Mouse (Mus musculus) hindbrain, embryonic 13.5 days (tissue): Measurements from ENCODE around the gene Snrk. TPM values are rescaled to one million over a fixed set of nuclear protein-coding genes. Genes with fewer than 3 reads are reported as not detected.

Experiments used
- ATAC-seq: fragments of 200-750 bp; cut with Nextera tagmentation; 2 replicates; pipeline ENCODE4 v1.8.0; 2017; ENCODE audit warnings: moderate TSS enrichment; ENCODE audit not compliant: low FRiP score
- H3K27ac ChIP-seq: fragments of 300-500 bp; sonication (generic); 2 replicates; pipeline ENCODE4 v1.5.1; 2015; ENCODE audit warnings: inconsistent platforms, mild to moderate bottlenecking, moderate library complexity
- H3K27me3 ChIP-seq: fragments of 300-500 bp; sonication (generic); 2 replicates; pipeline ENCODE4 v1.6.1; 2015; ENCODE audit warnings: mild to moderate bottlenecking, inconsistent platforms
- H3K36me3 ChIP-seq: fragments of 300-500 bp; sonication (generic); 2 replicates; pipeline ENCODE4 v1.6.1; 2015; ENCODE audit warnings: mild to moderate bottlenecking, inconsistent platforms
- H3K4me1 ChIP-seq: fragments of 300-500 bp; sonication (generic); replicated peaks from 2 replicates; pipeline ENCODE4 v1.6.1; 2015; ENCODE audit warnings: inconsistent platforms
- H3K4me2 ChIP-seq: fragments of 300-500 bp; sonication (generic); 2 replicates; pipeline ENCODE4 v1.6.1; 2015; ENCODE audit warnings: inconsistent platforms, mild to moderate bottlenecking, moderate library complexity
- H3K4me3 ChIP-seq: fragments of 300-500 bp; sonication (generic); 2 replicates; pipeline ENCODE4 v1.5.1; 2015; ENCODE audit warnings: mild to moderate bottlenecking, inconsistent platforms
- H3K9ac ChIP-seq: fragments of 300-500 bp; sonication (generic); 2 replicates; pipeline ENCODE4 v1.6.1; 2015; ENCODE audit warnings: mild to moderate bottlenecking, inconsistent platforms
- H3K9me3 ChIP-seq: fragments of 300-500 bp; sonication (generic); 2 replicates; pipeline ENCODE4 v1.6.1; 2016; ENCODE audit warnings: inconsistent platforms
- WGBS: fragments of 180-500 bp; shearing (Covaris S2); methylation state at CpG from one replicate; pipeline ENCODE4 v1.1.7; 2015; 5-methylcytosine and 5-hydroxymethylcytosine counted together
- polyA plus RNA-seq: library from polyadenylated mRNA; unstranded; fragments of >200 nt; fragmentation: Nextera tagmentation; extraction: Ambion mirVana; gene quantifications from 2 replicates; pipeline ENCODE4 v1.2.1, GENCODE M21; 2015

The Snrk gene
- 56.2 and 61.3 TPM in 2 replicates for polyA plus RNA-seq

DNA sequence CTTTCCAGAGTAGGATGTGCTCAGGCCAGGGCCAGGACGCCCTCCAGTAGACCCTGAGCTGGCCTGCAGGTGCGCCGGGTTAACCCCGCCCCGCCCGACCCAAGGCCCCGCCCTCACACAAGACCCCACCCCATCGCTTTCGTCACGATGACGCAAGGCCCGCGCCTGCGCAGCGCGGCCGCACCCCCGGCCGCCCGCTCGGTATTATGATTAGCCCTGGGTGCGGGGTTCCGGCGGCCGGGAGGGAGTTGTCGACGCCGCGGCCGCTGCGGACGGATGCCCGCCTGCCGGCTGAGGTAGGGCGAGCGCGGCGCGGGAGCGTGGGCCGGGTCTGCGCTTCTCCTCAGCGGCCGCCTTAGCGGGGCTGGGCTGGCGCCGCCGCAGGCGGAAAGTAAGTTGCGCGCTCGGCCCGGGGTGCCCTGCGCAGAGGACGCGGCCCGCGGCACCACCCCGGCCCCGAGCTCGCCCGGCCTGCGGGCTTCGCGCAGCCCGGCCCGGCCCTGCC is at the start of gene Snrk:
Snrk (plus strand) TSS at position 155 of the 505 bp plus-strand sequence.
- Histone ChIP-seq H3K36me3 (no peaks in the 10 kb centered on the region), H3K9me3 (no peaks in the 10 kb centered on the region), H3K4me2 (peak within 1 kb of the TSS; percentile 91), H3K4me3 (peak within 1 kb of the TSS; percentile 89), H3K4me1 (peaks cover 22% of the 10 kb centered on the region), H3K9ac (peak within 1 kb of the TSS; percentile 94), H3K27ac (peak within 1 kb of the TSS; percentile 95), H3K27me3 (no peaks in the 10 kb centered on the region)
- WGBS: 1% methylated on average over 48 of the region's 67 CpGs
- ATAC-seq: peak; percentile 96

DNA sequence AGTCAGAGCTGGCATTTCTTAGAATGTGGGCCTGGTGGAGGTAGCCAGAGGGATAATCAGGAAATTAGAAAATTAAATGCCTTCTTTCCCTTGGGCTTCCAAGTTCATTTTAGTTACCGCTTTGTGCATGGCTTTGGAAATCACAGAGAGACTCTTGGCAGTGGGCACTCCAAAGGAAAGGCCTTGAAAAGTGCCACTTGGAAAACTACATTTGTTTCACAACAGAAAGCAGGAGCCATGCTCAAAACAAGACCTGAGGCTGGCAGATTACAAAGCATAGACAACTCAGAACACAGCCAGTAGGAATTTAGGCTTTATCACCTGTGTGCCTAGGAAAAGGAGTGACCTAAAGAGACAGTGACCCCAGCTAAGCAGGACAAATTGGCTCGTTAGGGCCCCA is 49.4 kb upstream of the Snrk start:
- no peak for ATAC-seq
- Histone ChIP-seq H3K9ac (no peak overlapping the region), H3K27ac (no peak overlapping the region), H3K27me3 (no peaks in the 10 kb centered on the region), H3K4me1 (no peaks in the 10 kb centered on the region), H3K4me2 (no peak overlapping the region), H3K36me3 (no peaks in the 10 kb centered on the region), H3K4me3 (no peak overlapping the region), H3K9me3 (no peaks in the 10 kb centered on the region)
- WGBS: 76% methylated on average over 2 of the region's 2 CpGs

DNA sequence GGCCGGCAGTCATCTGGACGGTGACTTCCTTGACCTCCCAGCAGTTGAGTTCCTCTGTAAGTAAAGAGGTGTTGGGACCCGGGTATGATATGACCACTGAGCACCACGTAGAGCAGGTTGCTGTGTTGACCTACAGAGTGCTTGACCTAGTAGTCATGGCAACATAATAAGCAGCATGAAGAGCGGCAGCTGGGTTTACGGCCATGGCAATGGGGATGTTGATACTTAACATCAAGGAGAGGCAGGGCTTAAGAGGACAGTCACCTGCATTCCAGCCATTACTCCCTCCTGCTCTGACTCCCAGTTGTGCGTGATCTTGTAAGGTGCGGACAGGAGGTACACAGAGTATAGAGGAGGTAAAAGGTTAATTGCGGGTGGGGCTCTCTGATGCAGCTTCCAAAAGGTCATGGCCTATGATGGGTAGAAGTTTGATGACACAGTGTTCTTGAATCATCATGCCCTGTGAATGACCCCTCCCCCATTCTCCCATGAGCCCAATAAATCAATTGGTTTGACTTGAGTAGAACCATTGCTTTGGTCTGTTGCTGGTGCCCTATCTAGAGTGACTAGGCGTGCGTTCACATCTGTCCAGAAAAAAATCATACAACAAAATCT is 47.4 kb upstream of the Snrk start:
- H3K27me3 ChIP-seq: no peaks in the 10 kb centered on the region
- H3K9ac ChIP-seq: no peak overlapping the region
- H3K4me2 ChIP-seq: no peak overlapping the region
- WGBS: 80% methylated on average over 11 of the region's 11 CpGs
- H3K4me3 ChIP-seq: no peak overlapping the region
- no peaks in the 10 kb centered on the region for H3K4me1 ChIP-seq
- H3K36me3 ChIP-seq: no peaks in the 10 kb centered on the region
- H3K27ac ChIP-seq: no peak overlapping the region
- ATAC-seq: no peak
- no peaks in the 10 kb centered on the region for H3K9me3 ChIP-seq

DNA sequence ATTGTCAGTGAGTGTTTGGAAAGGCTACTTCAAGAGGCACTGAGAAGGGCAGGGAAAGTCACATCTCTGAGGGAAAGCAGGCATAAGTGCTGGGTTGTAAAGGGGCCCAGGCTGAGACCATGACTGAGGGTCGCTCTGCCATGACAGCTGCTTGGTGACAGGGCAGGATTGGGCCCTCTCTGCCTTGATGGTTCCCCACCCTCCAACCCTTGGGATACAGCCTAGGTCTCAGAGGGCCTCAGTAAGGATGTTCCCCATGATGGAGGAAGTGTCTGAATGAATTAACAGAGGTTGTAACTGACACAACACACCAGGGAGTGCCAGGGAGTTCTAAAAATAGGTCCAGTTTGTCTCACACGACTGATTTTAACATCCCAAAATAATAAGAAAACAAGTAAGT is 43.1 kb upstream of the Snrk start:
- no peaks in the 10 kb centered on the region for H3K36me3 ChIP-seq
- H3K4me3 ChIP-seq: no peak overlapping the region

DNA sequence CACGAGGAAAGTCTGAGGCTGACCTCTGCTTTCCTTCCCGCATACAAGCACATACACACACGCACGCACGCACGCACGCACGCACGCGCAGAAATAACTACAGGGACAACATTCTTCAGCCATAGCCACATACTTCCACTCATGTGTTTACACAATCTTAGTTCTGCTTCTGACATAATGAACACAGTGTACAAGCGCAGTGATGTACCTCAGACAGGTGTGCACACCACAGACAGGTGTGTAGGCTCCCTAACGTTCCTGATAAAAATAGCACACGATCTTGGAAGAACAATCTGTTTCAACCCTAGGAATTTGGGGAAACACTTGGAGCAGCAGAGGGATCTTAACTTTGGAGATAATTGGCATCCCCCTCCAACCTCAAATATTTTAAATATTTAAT is 42.5 kb upstream of the Snrk start:
- Histone ChIP-seq H3K9me3 (no peaks in the 10 kb centered on the region), H3K4me3 (no peak overlapping the region), H3K36me3 (no peaks in the 10 kb centered on the region), H3K9ac (no peak overlapping the region), H3K27me3 (no peaks in the 10 kb centered on the region), H3K27ac (no peak overlapping the region), H3K4me1 (peaks cover 6% of the 10 kb centered on the region; the same call in 1 of the 2 replicates), H3K4me2 (no peak overlapping the region)
- 93% methylated on average over 13 of the region's 13 CpGs for WGBS
- no peak for ATAC-seq

More for the DNA sequence above, 43.1 kb upstream of the Snrk start:
- 58% methylated on average over 2 of the region's 2 CpGs for WGBS
- no peaks in the 10 kb centered on the region for H3K9me3 ChIP-seq
- no peaks in the 10 kb centered on the region for H3K27me3 ChIP-seq
- H3K9ac ChIP-seq: no peak overlapping the region
- ATAC-seq: no peak
- no peak overlapping the region for H3K4me2 ChIP-seq
- H3K27ac ChIP-seq: no peak overlapping the region
- H3K4me1 ChIP-seq: peaks cover 2% of the 10 kb centered on the region; the same call in 1 of the 2 replicates

DNA sequence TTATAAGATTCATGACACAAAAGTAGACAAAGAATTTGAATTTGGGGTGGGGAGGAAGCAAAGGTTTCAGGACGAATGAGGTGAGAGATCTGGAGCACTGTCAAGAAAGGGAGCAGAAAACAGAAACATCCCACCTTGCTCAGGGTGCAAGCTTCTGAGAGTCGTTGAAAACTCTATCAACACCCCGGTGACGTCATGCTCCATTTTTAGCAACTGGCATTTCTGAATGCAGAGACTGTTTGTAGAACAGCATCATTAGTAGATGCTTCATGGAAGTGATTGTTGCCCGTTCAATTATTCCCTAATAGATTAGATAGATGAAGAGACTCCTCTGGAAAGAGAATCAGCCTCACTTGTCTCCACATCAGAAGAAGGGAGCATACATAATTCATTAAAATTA is 38.6 kb upstream of the Snrk start:
- WGBS: 68% methylated on average over 5 of the region's 5 CpGs

DNA sequence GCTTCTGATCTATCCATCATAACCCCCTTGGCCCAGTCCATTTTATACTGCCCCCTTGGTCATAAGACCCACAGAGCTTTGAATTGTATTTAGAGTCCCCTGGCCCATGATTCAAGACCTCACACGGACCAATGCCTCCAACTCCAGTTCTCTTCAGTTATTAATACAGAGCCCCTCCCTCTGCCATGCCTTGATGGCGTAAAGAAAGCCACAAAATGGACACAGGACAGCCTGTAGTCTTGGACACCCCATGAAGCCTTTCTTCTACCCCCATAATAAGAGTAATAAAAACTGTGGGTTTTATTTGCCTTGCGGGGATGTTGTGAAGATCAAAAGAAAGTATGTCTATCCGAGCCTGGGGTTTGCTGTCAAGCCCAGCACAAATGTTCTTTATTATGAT is 33.4 kb upstream of the Snrk start:
- Histone ChIP-seq H3K27me3 (no peaks in the 10 kb centered on the region), H3K4me2 (no peak overlapping the region), H3K36me3 (no peaks in the 10 kb centered on the region), H3K9me3 (no peaks in the 10 kb centered on the region), H3K9ac (no peak overlapping the region), H3K4me1 (peaks cover 6% of the 10 kb centered on the region), H3K27ac (no peak overlapping the region), H3K4me3 (no peak overlapping the region)
- WGBS: 78% methylated on average over 4 of the region's 4 CpGs
- ATAC-seq: no peak

More for the DNA sequence above, 38.6 kb upstream of the Snrk start:
- Histone ChIP-seq H3K27me3 (no peaks in the 10 kb centered on the region), H3K4me3 (no peak overlapping the region), H3K4me1 (peaks cover 6% of the 10 kb centered on the region; the same call in 1 of the 2 replicates), H3K36me3 (no peaks in the 10 kb centered on the region), H3K9me3 (no peaks in the 10 kb centered on the region), H3K4me2 (no peak overlapping the region), H3K27ac (no peak overlapping the region), H3K9ac (no peak overlapping the region)
- ATAC-seq: no peak

DNA sequence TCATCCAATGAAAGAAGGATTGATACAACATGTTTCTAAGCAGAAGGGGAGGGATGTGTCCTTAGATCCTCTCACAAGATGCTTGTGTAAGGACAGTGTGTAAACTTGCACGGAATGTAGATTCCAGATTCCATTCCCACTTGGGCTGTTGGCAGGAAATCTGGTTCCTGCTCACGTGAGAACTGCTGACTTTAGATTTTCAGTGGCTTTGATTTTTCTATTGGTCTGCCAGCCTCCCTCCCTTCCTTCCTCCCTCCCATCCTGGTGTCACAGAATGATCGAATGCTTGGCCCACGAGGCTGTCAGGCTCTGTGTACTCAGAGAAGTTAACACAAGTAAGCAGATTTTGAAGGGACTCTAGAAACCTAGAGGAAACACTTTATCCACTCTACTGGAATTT is 32.9 kb upstream of the Snrk start:
- WGBS: 51% methylated on average over 4 of the region's 4 CpGs

DNA sequence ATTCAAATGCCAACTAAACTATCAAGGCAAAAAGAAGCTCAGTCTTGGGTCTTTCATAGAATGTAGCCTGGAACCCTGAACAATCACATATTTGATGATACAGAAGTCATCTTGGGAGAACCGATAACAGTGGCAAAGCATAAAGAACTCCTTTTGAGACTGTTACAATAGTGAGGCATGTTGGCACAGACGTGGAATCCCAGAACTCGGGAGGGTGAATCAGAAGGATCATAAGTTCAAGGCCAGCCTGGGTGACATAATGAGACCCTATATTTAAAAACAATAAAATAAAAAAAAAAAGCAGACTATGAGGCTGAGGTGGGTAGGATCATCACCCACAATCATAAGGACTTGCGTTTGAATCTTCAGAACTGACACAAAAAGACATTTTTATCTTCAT is 32.4 kb upstream of the Snrk start:
- H3K4me2 ChIP-seq: no peak overlapping the region
- H3K27ac ChIP-seq: peak overlapping the region; percentile 24; the same call in 1 of the 2 replicates
- 76% methylated on average over 4 of the region's 4 CpGs for WGBS

More for the DNA sequence above, 32.9 kb upstream of the Snrk start:
- no peaks in the 10 kb centered on the region for H3K27me3 ChIP-seq
- H3K9ac ChIP-seq: no peak overlapping the region
- no peak overlapping the region for H3K4me2 ChIP-seq
- no peaks in the 10 kb centered on the region for H3K9me3 ChIP-seq
- H3K36me3 ChIP-seq: no peaks in the 10 kb centered on the region
- no peak for ATAC-seq
- H3K27ac ChIP-seq: no peak overlapping the region
- H3K4me3 ChIP-seq: no peak overlapping the region
- peaks cover 2% of the 10 kb centered on the region for H3K4me1 ChIP-seq

DNA sequence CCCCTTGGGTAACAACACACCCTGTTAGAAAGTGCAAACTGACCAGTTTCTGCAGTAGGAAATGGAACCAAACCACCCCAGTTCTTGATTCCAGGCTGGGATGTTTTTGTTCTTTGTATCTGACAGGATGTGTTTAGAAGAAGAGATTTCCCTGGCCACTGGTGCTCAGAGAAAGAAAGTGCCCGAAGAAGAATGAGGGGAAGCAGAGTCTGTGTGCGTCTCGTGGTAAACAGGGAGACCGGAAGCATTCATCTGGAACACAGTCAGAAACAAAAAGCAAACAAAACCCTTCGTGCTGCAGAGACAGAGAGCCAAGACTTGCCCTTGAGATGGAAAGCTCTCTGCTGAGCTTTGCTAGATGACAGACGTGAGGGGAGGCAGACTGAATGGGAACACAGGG is 32.0 kb upstream of the Snrk start:
- H3K27ac ChIP-seq: no peak overlapping the region; the same call in 1 of the 2 replicates
- no peak overlapping the region for H3K4me3 ChIP-seq
- H3K27me3 ChIP-seq: no peaks in the 10 kb centered on the region
- H3K9me3 ChIP-seq: no peaks in the 10 kb centered on the region
- 22% methylated on average over 6 of the region's 6 CpGs for WGBS
- H3K4me2 ChIP-seq: no peak overlapping the region
- no peaks in the 10 kb centered on the region for H3K36me3 ChIP-seq
- H3K4me1 ChIP-seq: no peaks in the 10 kb centered on the region; the same call in 1 of the 2 replicates
- no peak overlapping the region for H3K9ac ChIP-seq
- no peak for ATAC-seq

More for the DNA sequence above, 32.4 kb upstream of the Snrk start:
- no peak for ATAC-seq
- H3K9me3 ChIP-seq: no peaks in the 10 kb centered on the region
- no peaks in the 10 kb centered on the region; the same call in 1 of the 2 replicates for H3K4me1 ChIP-seq
- H3K4me3 ChIP-seq: no peak overlapping the region
- no peaks in the 10 kb centered on the region for H3K36me3 ChIP-seq
- H3K9ac ChIP-seq: no peak overlapping the region
- H3K27me3 ChIP-seq: no peaks in the 10 kb centered on the region

DNA sequence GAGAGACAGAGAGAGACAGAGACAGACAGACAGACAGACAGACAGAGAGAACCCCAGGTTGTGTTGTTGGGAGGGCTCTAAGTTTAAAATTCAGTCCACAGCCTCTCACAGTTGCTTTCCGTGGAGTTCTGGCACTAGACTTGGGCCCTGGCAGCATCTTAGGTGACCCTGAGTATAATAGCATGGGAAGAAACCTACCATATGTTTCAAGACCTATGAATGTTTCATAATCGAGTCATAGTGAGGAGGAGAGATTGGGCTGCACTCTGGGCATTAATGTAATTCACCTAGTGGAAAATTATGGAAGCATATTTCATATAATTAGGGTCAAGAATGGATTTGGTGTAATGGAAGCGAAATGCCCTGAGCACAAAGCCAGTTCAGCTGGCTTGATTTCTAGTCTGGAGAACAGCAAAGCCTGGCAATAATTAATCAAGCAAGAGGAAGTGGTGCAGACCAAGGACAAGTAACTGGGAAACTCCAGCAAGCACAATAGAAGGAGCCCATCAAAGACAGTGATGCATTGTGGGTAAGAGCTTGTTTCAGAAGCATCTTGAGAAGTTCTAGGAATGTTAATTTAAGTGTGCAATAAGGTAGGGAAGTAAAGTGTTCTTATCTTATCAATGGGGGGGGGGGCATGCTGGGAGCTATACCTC is 31.4 kb upstream of the Snrk start:
- H3K4me3 ChIP-seq: no peak overlapping the region
- no peak overlapping the region for H3K4me2 ChIP-seq
- no peak overlapping the region for H3K9ac ChIP-seq
- no peaks in the 10 kb centered on the region; the same call in 1 of the 2 replicates for H3K4me1 ChIP-seq
- H3K27ac ChIP-seq: no peak overlapping the region
- H3K27me3 ChIP-seq: no peaks in the 10 kb centered on the region
- 83% methylated on average over 3 of the region's 3 CpGs for WGBS
- no peak for ATAC-seq
- H3K9me3 ChIP-seq: no peaks in the 10 kb centered on the region
- no peaks in the 10 kb centered on the region for H3K36me3 ChIP-seq

DNA sequence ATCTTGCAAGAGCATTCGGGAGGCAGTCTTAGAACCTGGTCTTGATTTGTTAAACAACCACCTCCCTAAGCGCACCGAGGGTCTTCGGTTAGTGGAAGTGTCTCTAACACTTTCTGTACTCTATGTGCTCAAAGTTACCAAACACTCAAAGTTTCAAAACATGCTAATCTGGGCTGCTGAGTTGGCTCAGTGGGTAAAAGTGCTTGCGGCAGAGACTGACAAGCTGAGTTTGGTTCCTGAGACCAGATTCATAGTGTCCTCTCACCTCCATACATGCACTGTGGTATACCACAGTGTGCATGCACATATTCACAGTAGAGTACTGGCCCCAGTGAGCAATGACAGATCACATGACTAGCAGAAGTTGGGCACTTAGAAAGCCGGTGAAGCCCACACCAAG is 30.0 kb upstream of the Snrk start:
- Histone ChIP-seq H3K27ac (no peak overlapping the region), H3K4me1 (no peaks in the 10 kb centered on the region; the same call in 1 of the 2 replicates), H3K4me2 (no peak overlapping the region), H3K27me3 (no peaks in the 10 kb centered on the region), H3K4me3 (no peak overlapping the region), H3K9me3 (no peaks in the 10 kb centered on the region), H3K9ac (no peak overlapping the region), H3K36me3 (no peaks in the 10 kb centered on the region)
- WGBS: 91% methylated on average over 6 of the region's 6 CpGs
- no peak for ATAC-seq
